Mouse (Mus musculus): ENCODE results near the gene Calca.

DNA sequence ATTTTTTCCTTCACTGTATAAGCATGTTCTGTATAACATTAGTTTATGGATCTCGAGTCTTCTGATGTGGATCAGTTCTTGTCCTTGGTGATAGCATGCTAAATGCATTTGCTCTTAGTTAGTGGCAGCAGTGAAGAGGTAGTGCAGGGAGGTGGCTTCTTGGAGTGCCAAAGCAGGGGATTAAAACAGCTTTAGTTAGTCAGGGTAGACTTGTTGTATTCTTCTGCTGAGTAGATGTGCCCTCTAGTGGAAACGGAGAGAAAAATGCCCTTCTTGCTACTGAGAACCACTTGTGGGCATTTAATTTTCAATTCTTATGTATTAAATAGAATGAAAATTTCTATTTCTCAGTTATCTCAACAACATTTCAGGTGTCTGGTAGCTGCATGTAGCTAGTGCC is 36.5 kb upstream of the Calca start:
- TF ChIP-seq CTCF (IDR thresholded peaks at IDR 0.05 in 2 of 3, conservative IDR thresholded peaks at IDR 0.05 in 1 of 3; ENCODE audit: control insufficient read depth in 1 of 3, insufficient read depth in 1 of 3, low read depth in 2 of 3, low read length in 3 of 3, poor library complexity in 1 of 3, severe bottlenecking in 1 of 3): peak in 2 of 3 experiments; percentile 43 to 72; a peak in 4 of 6 replicates
- peak; percentile 78 for TF ChIP-seq SMC3 (IDR thresholded peaks at IDR 0.05; ENCODE audit: low read depth, low read length)
- TF ChIP-seq USF1 (IDR thresholded peaks at IDR 0.05; ENCODE audit: low read depth, low read length): no peak
- TF ChIP-seq MEF2A (IDR thresholded peaks at IDR 0.05; ENCODE audit: extremely low read depth, insufficient replicate concordance, low read depth, low read length, poor library complexity, severe bottlenecking): no peak
- no peak for TF ChIP-seq NRF1 (IDR thresholded peaks at IDR 0.05; ENCODE audit: insufficient read depth, low read depth, low read length, poor library complexity, severe bottlenecking)
- TF ChIP-seq KAT2A (conservative IDR thresholded peaks at IDR 0.05; ENCODE audit: low read depth, low read length): no peak
- TF ChIP-seq POLR2A (IDR thresholded peaks at IDR 0.05; ENCODE audit: control insufficient read depth in 1 of 2, insufficient read depth in 1 of 2, low read depth in 1 of 2, low read length in 2 of 2, poor library complexity in 1 of 2): no peak
- TF ChIP-seq RCOR1 (IDR thresholded peaks at IDR 0.05; ENCODE audit: low read depth, low read length): no peak
- TF ChIP-seq RAD21 (IDR thresholded peaks at IDR 0.05; ENCODE audit: low read depth, low read length): peak; percentile 79
- TF ChIP-seq MAFK (IDR thresholded peaks at IDR 0.05; ENCODE audit: borderline replicate concordance, low read depth, low read length): no peak
- no peak for TF ChIP-seq GABPA (IDR thresholded peaks at IDR 0.05; ENCODE audit: low read depth, low read length)
- TF ChIP-seq UBTF (IDR thresholded peaks at IDR 0.05; ENCODE audit: borderline replicate concordance, insufficient read depth, low read depth, low read length): no peak
- no peak for TF ChIP-seq GATA1 (IDR thresholded peaks at IDR 0.05; ENCODE audit: low read depth, low read length)
- no peak for TF ChIP-seq NELFE (IDR thresholded peaks at IDR 0.05; ENCODE audit: low read depth, low read length)

Data from MEL (cell line).